ENCODE assay signal across 22 mouse cellular contexts in the genomic region with DNA sequence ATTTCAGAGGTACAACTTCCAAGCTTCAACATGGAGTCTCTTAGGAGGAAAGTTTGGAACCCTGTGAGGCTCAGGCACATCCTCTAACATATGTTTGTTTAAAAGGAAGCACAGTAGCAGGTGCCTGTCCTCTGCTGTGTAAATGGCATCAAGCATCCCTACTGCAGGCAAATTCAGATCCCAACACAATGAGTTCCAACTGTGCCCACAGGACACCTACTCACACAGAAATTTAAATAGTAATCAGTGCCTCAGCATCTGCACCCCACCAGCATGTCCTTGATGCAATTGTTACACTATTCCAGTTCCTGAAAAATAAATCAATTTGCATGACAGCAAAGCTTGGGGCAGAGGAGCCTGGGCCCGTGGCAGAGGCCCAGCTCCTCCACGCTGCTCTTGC.
DNase-seq lines count a peak whose midpoint lies in the region; ATAC-seq lines count a peak whose summit lies in the region.
"Had no signal": no experiment of that assay in that cellular context is flagged by ENCODE, and none has a peak within 500 bp of the region (broad histone marks: within the 10 kb centered on the region; RNA-seq: fewer than 3 reads in every experiment).

No protein-coding gene starts in this region.

- H3K9ac ChIP-seq in midbrain, embryonic 14.5 days (replicated peaks; ENCODE audit: low read length): no peak overlapping the region
- H3K9ac ChIP-seq: hindbrain, embryonic 12.5 days; limb, embryonic 13.5 days; liver, embryonic 12.5 days had no signal

- no peaks in the 10 kb centered on the region for H3K27me3 ChIP-seq in midbrain, embryonic 14.5 days (ENCODE audit: control insufficient read depth, insufficient read depth, low read length)
- H3K27me3 ChIP-seq: hindbrain, embryonic 12.5 days; limb, embryonic 13.5 days; liver, embryonic 12.5 days had no signal

- WGBS in midbrain, embryonic 14.5 days: 50% methylated on average over 2 of the region's 2 CpGs

- H3K36me3 ChIP-seq in midbrain, embryonic 14.5 days (ENCODE audit: control insufficient read depth, insufficient read depth, low read length): no peaks in the 10 kb centered on the region
- H3K36me3 ChIP-seq: embryonic facial prominence, embryonic 10.5 days; hindbrain, embryonic 12.5 days; limb, embryonic 13.5 days; liver, embryonic 12.5 days; midbrain, embryonic 10.5 days had no signal

- no peak overlapping the region for H3K27ac ChIP-seq in midbrain, embryonic 14.5 days (replicated peaks; ENCODE audit: low read depth, low read length)
- H3K27ac ChIP-seq: embryonic facial prominence, embryonic 10.5 days; heart, adult 2 months; hindbrain, embryonic 12.5 days; limb, embryonic 13.5 days; liver, embryonic 12.5 days; midbrain, embryonic 10.5 days had no signal

- no peak for DNase-seq in frontal cortex, postnatal 25 days (ENCODE audit: low spot score in 2 of 2)
- DNase-seq in right cerebral cortex, adult 2 months (ENCODE audit: low spot score in 2 of 2): peak; percentile 37 to 44
- no peak for DNase-seq in right cerebral cortex, postnatal 10 days (ENCODE audit: low spot score in 2 of 2)
- peak; percentile 13 to 67 for DNase-seq in layer of hippocampus, postnatal 14 days (ENCODE audit: low spot score in 2 of 2)
- DNase-seq in embryo, embryonic 10 days (ENCODE audit: low spot score): no peak
- no peak for DNase-seq in thymus, postnatal 10 days (ENCODE audit: low spot score in 2 of 2)
- DNase-seq in midbrain, embryonic 14.5 days: no peak
- DNase-seq: adrenal gland, postnatal 10 days; cerebellum, adult 9-10 months; gastrocnemius, postnatal 36 days; heart, adult 2 months; kidney, postnatal 36 days; lung, adult 18-20 months; lung, postnatal 10 days; thymus, adult 2 months had no signal

- H3K4me2 ChIP-seq in midbrain, embryonic 14.5 days (ENCODE audit: low read length): no peak overlapping the region
- H3K4me2 ChIP-seq: hindbrain, embryonic 12.5 days; limb, embryonic 13.5 days; liver, embryonic 12.5 days had no signal

- peak; percentile 99 for ATAC-seq in frontal cortex, adult (ENCODE audit: low TSS enrichment)
- no peak for ATAC-seq in midbrain, embryonic 14.5 days (ENCODE audit: low FRiP score, low TSS enrichment)
- ATAC-seq: intestine, postnatal 0 days; liver, embryonic 12.5 days had no signal

- H3K9me3 ChIP-seq in midbrain, embryonic 14.5 days (ENCODE audit: control insufficient read depth, low read length): no peaks in the 10 kb centered on the region
- H3K9me3 ChIP-seq: embryonic facial prominence, embryonic 10.5 days; hindbrain, embryonic 12.5 days; limb, embryonic 13.5 days; liver, embryonic 12.5 days; midbrain, embryonic 10.5 days had no signal

- H3K4me3 ChIP-seq in midbrain, embryonic 14.5 days (replicated peaks; ENCODE audit: low read depth, low read length): no peak overlapping the region
- H3K4me3 ChIP-seq: embryonic facial prominence, embryonic 10.5 days; heart, adult 2 months; hindbrain, embryonic 12.5 days; limb, embryonic 13.5 days; liver, embryonic 12.5 days; midbrain, embryonic 10.5 days had no signal

- no peaks in the 10 kb centered on the region for H3K4me1 ChIP-seq in midbrain, embryonic 14.5 days (ENCODE audit: control insufficient read depth, insufficient read depth, low read length)
- H3K4me1 ChIP-seq: embryonic facial prominence, embryonic 10.5 days; hindbrain, embryonic 12.5 days; limb, embryonic 13.5 days; liver, embryonic 12.5 days; midbrain, embryonic 10.5 days had no signal

Comparison
In these comparisons a context has a peak if more than half of its experiments do, and no peak if none do; other contexts are left out.
1. DNase-seq: peak in right cerebral cortex, adult 2 months (2 of 2) and layer of hippocampus, postnatal 14 days (2 of 2); none in frontal cortex, postnatal 25 days (0 of 2), right cerebral cortex, postnatal 10 days (0 of 2), embryo, embryonic 10 days (single experiment), thymus, postnatal 10 days (0 of 2) and midbrain, embryonic 14.5 days (single experiment).